8 mouse cellular contexts compared by ENCODE assay signal in the genomic region with DNA sequence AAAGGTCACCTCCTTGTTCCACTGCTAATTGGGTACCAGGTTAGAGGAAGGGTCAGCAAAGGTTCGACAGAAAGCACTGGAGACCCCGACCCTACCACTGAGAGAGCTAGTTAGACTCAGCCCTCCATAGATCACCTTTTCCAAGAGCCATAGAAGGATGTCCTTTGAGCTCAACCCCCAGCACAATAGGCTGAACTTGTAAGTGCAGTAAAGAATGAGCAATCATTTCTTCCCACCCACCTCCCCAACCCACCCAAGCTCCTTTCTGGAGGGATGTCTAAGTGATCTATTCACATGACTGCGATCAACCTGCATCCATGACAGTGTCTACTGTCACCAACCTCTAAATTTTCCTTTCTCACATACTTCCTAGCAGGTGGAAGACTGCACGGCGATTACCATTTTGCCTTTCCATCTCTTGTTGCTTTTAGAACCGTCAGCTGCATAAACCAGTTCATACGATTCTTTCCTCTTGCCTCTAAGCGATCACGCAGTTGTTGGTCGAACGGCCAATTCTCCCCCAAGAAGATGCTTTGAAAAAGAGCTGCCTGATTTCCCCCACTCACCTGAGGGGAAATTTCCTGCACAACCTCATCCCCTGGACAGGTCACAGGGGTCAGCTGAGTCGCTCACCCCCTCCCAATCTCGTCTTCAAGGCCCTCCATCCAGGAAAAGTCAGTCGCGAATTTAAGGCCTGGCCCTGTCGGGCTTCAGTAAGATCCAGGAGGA. TPM values are rescaled to one million over a fixed set of nuclear protein-coding genes. Genes with fewer than 3 reads are reported as not detected.
A peak's percentile ranks its signal among the peaks of the same experiment; 100 is the strongest.
DNase-seq lines count a peak whose midpoint lies in the region; ATAC-seq lines count a peak whose summit lies in the region.

No protein-coding gene starts in this region.

- no peaks in the 10 kb centered on the region for H3K9me3 ChIP-seq in megakaryocyte, embryonic 14.5 days
- H3K9me3 ChIP-seq in forebrain, embryonic 15.5 days, result no peaks in the 10 kb centered on the region
- no peaks in the 10 kb centered on the region for H3K9me3 ChIP-seq in liver, embryonic 15.5 days (replicated peaks)

- H3K27ac ChIP-seq in forebrain, embryonic 15.5 days (replicated peaks), result peak overlapping the region; percentile 93
- peak overlapping the region; percentile 86 for H3K27ac ChIP-seq in liver, embryonic 15.5 days (replicated peaks)

- peak overlapping the region; percentile 96 for H3K4me3 ChIP-seq in megakaryocyte, embryonic 14.5 days (replicated peaks)
- peak overlapping the region; percentile 91 for H3K4me3 ChIP-seq in forebrain, embryonic 15.5 days
- H3K4me3 ChIP-seq in liver, embryonic 15.5 days (replicated peaks), result peak overlapping the region; percentile 82

- peaks cover 51% of the 10 kb centered on the region for H3K4me1 ChIP-seq in megakaryocyte, embryonic 14.5 days
- H3K4me1 ChIP-seq in forebrain, embryonic 15.5 days, result peaks cover 54% of the 10 kb centered on the region
- H3K4me1 ChIP-seq in liver, embryonic 15.5 days (replicated peaks), result peaks cover 34% of the 10 kb centered on the region

- H3K9ac ChIP-seq in forebrain, embryonic 15.5 days (replicated peaks), result peak overlapping the region; percentile 98
- H3K9ac ChIP-seq in liver, embryonic 15.5 days, result peak overlapping the region; percentile 90

- peaks cover 14% of the 10 kb centered on the region for H3K36me3 ChIP-seq in megakaryocyte, embryonic 14.5 days (replicated peaks; ENCODE audit: low read length)
- H3K36me3 ChIP-seq in forebrain, embryonic 15.5 days, result no peaks in the 10 kb centered on the region
- no peaks in the 10 kb centered on the region for H3K36me3 ChIP-seq in liver, embryonic 15.5 days (replicated peaks)

- no peak for ATAC-seq in megakaryocyte, adult 5-6 weeks (ENCODE audit: poor library complexity, severe bottlenecking)
- no peak for ATAC-seq in forebrain, embryonic 15.5 days (replicated peaks)
- ATAC-seq in liver, embryonic 15.5 days (ENCODE audit: insufficient read depth), result no peak
- no peak for ATAC-seq in erythroid progenitor cell, adult 5-6 weeks (replicated peaks; ENCODE audit: low FRiP score, poor library complexity, severe bottlenecking)

- DNase-seq in adrenal gland, postnatal 10 days, result peak; percentile 64
- no peak for DNase-seq in adrenal gland, postnatal 25 days
- no peak for DNase-seq in cerebellum, postnatal 25 days

- H3K27me3 ChIP-seq in megakaryocyte, embryonic 14.5 days (replicated peaks), result peaks cover 8% of the 10 kb centered on the region
- no peaks in the 10 kb centered on the region for H3K27me3 ChIP-seq in forebrain, embryonic 15.5 days
- no peaks in the 10 kb centered on the region for H3K27me3 ChIP-seq in liver, embryonic 15.5 days

- 4% methylated on average over 16 of the region's 16 CpGs for WGBS in forebrain, embryonic 15.5 days
- 5% methylated on average over 16 of the region's 16 CpGs for WGBS in liver, embryonic 15.5 days (ENCODE audit: insufficient replicate concordance)

- H3K4me2 ChIP-seq in forebrain, embryonic 15.5 days (replicated peaks), result peak overlapping the region; percentile 78
- H3K4me2 ChIP-seq in liver, embryonic 15.5 days, result peak overlapping the region; percentile 91

RNA-seq across cellular contexts. Expression of gene Ahcyl1, which starts 1.0 kb away (rescaled TPM):
- 100 to 1,000 TPM; 249 to 285 TPM for total RNA-seq in adrenal gland, postnatal 10 days (2021)
- 211 and 235 TPM in 2 replicates for total RNA-seq in adrenal gland, postnatal 25 days (2021)
- 2.1 and 3.6 TPM in 2 replicates for polyA plus RNA-seq in megakaryocyte, embryonic 14.5 days (2012; ENCODE audit: insufficient read depth, low replicate concordance)
- total RNA-seq in megakaryocyte, adult 5-6 weeks (2015), result 49.1 and 52.5 TPM in 2 replicates
- total RNA-seq in megakaryocyte, adult 5-6 weeks (2017), result 25.1 and 33.2 TPM in 2 replicates
- polyA plus RNA-seq in forebrain, embryonic 15.5 days (2015; fragmentation: Nextera tagmentation; extraction: Ambion mirVana), result 110 and 114 TPM in 2 replicates
- 26.4 and 26.9 TPM in 2 replicates for polyA plus RNA-seq in liver, embryonic 15.5 days (2015; fragmentation: Nextera tagmentation; extraction: Ambion mirVana)
- total RNA-seq in erythroid progenitor cell, adult 5-6 weeks (2015; ENCODE audit: low replicate concordance), result 34.6 and 38.6 TPM in 2 replicates
- 29.4 and 33.7 TPM in 2 replicates for total RNA-seq in erythroid progenitor cell, adult 5-6 weeks (2017; ENCODE audit: low replicate concordance)
